ENCODE assay signal across 10 mouse cellular contexts in the genomic region with DNA sequence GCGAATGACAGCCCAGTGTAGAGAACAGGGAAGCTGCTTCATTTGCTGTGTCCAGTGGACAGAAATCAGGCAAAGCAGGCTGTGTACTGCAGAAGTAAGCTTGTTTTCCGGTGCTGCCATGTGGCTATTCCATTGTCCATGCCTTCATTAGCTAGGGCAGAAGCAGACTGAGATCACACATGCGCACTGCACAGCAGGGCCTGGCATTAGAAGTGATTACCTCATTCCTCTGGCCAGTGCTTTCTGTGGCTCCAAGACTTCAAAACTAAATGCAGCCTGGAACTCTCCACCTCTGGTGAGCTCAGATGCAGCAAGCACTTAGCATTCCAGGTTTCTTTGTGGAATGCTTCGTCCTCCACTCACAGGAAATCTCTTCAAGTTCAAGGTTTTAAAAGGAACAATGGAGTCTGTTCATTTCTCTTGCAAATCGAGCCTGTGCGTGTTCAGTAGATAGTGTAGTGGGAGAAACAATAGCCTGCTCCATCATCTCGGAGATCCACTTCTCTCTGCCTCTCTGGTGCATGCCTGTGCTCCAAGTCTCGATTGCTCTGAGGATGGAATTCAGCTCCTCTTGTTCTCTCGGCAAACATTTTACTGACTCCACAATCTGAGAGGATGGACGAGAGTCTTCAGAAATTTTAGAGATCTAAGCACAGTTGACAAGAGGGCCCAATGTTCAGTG.
DNase-seq lines count a peak whose midpoint lies in the region; ATAC-seq lines count a peak whose summit lies in the region.
"Had no signal": no experiment of that assay in that cellular context is flagged by ENCODE, and none has a peak within 500 bp of the region (broad histone marks: within the 10 kb centered on the region; RNA-seq: fewer than 3 reads in every experiment).

No protein-coding gene starts in this region.

- no peaks in the 10 kb centered on the region for H3K36me3 ChIP-seq in hindbrain, embryonic 15.5 days
- no peaks in the 10 kb centered on the region for H3K36me3 ChIP-seq in hindbrain, embryonic 13.5 days
- no peaks in the 10 kb centered on the region for H3K36me3 ChIP-seq in heart, embryonic 13.5 days
- H3K36me3 ChIP-seq: embryonic facial prominence, embryonic 13.5 days had no signal

- WGBS in hindbrain, embryonic 15.5 days, result 51% methylated on average over 10 of the region's 10 CpGs
- WGBS in hindbrain, embryonic 13.5 days, result 58% methylated on average over 10 of the region's 10 CpGs
- 36% methylated on average over 10 of the region's 10 CpGs for WGBS in heart, embryonic 13.5 days

- H3K4me1 ChIP-seq in hindbrain, embryonic 15.5 days (replicated peaks), result 0 out of 2 replicates have a peak, but pooled peaks cover 3% of the 10 kb centered on the region
- H3K4me1 ChIP-seq in hindbrain, embryonic 13.5 days (replicated peaks), result no peaks in the 10 kb centered on the region
- peaks cover 21% of the 10 kb centered on the region for H3K4me1 ChIP-seq in heart, embryonic 13.5 days

- H3K27me3 ChIP-seq in hindbrain, embryonic 15.5 days, result no peaks in the 10 kb centered on the region
- no peaks in the 10 kb centered on the region for H3K27me3 ChIP-seq in hindbrain, embryonic 13.5 days
- no peaks in the 10 kb centered on the region for H3K27me3 ChIP-seq in heart, embryonic 13.5 days (replicated peaks)
- H3K27me3 ChIP-seq: embryonic facial prominence, embryonic 13.5 days had no signal

- DNase-seq in embryo, embryonic 11 days, result peak; percentile 40
- DNase-seq in lung, postnatal 25 days (ENCODE audit: low spot score), result peak; percentile 12
- no peak for DNase-seq in urinary bladder, postnatal 10 days (ENCODE audit: low spot score)
- DNase-seq in thymus, postnatal 36 days, result no peak
- DNase-seq in kidney, postnatal 25 days, result no peak

- no peak overlapping the region for H3K9ac ChIP-seq in hindbrain, embryonic 15.5 days
- no peak overlapping the region for H3K9ac ChIP-seq in hindbrain, embryonic 13.5 days
- H3K9ac ChIP-seq in heart, embryonic 13.5 days, result peak overlapping the region; percentile 48
- H3K9ac ChIP-seq: embryonic facial prominence, embryonic 13.5 days; liver, embryonic 14.5 days had no signal

- H3K9me3 ChIP-seq in hindbrain, embryonic 15.5 days, result no peaks in the 10 kb centered on the region
- H3K9me3 ChIP-seq in hindbrain, embryonic 13.5 days, result no peaks in the 10 kb centered on the region
- H3K9me3 ChIP-seq in heart, embryonic 13.5 days, result no peaks in the 10 kb centered on the region
- H3K9me3 ChIP-seq: embryonic facial prominence, embryonic 13.5 days had no signal

- peak; percentile 68; the same call in 1 of the 2 replicates for ATAC-seq in hindbrain, embryonic 15.5 days (ENCODE audit: low FRiP score, low read depth)
- ATAC-seq in hindbrain, embryonic 13.5 days (ENCODE audit: low FRiP score), result no peak
- no peak for ATAC-seq in heart, embryonic 13.5 days (ENCODE audit: extremely low read depth, insufficient number of reproducible peaks, low FRiP score, low TSS enrichment)

- no peak overlapping the region for H3K4me2 ChIP-seq in hindbrain, embryonic 15.5 days
- no peak overlapping the region for H3K4me2 ChIP-seq in hindbrain, embryonic 13.5 days
- peak overlapping the region; percentile 3; the same call in 1 of the 2 replicates for H3K4me2 ChIP-seq in heart, embryonic 13.5 days
- H3K4me2 ChIP-seq: embryonic facial prominence, embryonic 13.5 days had no signal

- H3K4me3 ChIP-seq in hindbrain, embryonic 15.5 days, result no peak overlapping the region
- no peak overlapping the region for H3K4me3 ChIP-seq in hindbrain, embryonic 13.5 days
- H3K4me3 ChIP-seq in heart, embryonic 13.5 days, result no peak overlapping the region
- H3K4me3 ChIP-seq: embryonic facial prominence, embryonic 13.5 days had no signal

- H3K27ac ChIP-seq in hindbrain, embryonic 15.5 days (replicated peaks), result peak overlapping the region; percentile 34; the same call in 1 of the 2 replicates
- no peak overlapping the region for H3K27ac ChIP-seq in hindbrain, embryonic 13.5 days
- peak overlapping the region; percentile 89 for H3K27ac ChIP-seq in heart, embryonic 13.5 days (replicated peaks)
- H3K27ac ChIP-seq: embryonic facial prominence, embryonic 13.5 days; liver, embryonic 14.5 days had no signal

Comparison
In these comparisons a context has a peak if more than half of its experiments do, and no peak if none do; other contexts are left out.
1. DNase-seq: peak in embryo, embryonic 11 days (single experiment) and lung, postnatal 25 days (single experiment); none in urinary bladder, postnatal 10 days (single experiment), thymus, postnatal 36 days (0 of 2) and kidney, postnatal 25 days (0 of 2).